Mouse (Mus musculus) cerebellum, adult 2 months (tissue): ENCODE data around the gene Uck1.

Source experiments
- CTCF ChIP-seq: fragments of 200-500 bp; IDR thresholded peaks from 2 replicates; pipeline ENCODE4 v1.5.1; 2011; ENCODE audit warnings: low read depth, mild to moderate bottlenecking, control low read depth, low read length, moderate library complexity, borderline replicate concordance; ENCODE audit not compliant: insufficient read depth
- POLR2A ChIP-seq: fragments of 200-500 bp; IDR thresholded peaks from 2 replicates; pipeline ENCODE4 v1.6.1; 2011; ENCODE audit warnings: low read length, control low read depth, borderline replicate concordance; ENCODE audit not compliant: insufficient read depth

- TF ChIP-seq POLR2A (no peak), CTCF (no peak)
These were observed 44.4 kb downstream of the Uck1 start for GRCm38 (mm10) chr2:32215576-32215975.
